Mouse (Mus musculus) MEL (cell line): Measurements from ENCODE around the gene Adcy1. TPM values are rescaled to one million over a fixed set of nuclear protein-coding genes. Genes with fewer than 3 reads are reported as not detected.
"Not testable (repeated sequence)": the region's sequence is repeated elsewhere in the genome, so short reads cannot be mapped to it uniquely, and the experiment has no call there.

Source experiments
- DNase-seq: peaks from one replicate; pipeline ENCODE4 v3.0.0; 2011; ENCODE audit warnings: low read depth, low spot score
- H3K27ac ChIP-seq: 2 replicates; pipeline ENCODE4 v1.5.1; 2012; ENCODE audit warnings: low read depth, mild to moderate bottlenecking, control low read depth, low read length, moderate library complexity; ENCODE audit not compliant: control insufficient read depth
- H3K27me3 ChIP-seq, 2 experiments: fragments of 150-350 bp in 1 of 2; sonication (generic) in 1 of 2; 2 replicates each; pipeline ENCODE4 v1.6.1; 2012; ENCODE audit warnings: low read length in 2 of 2, mild to moderate bottlenecking in 2 of 2, improper control_type of control experiment in 1 of 2, moderate library complexity in 1 of 2; ENCODE audit not compliant: insufficient read depth in 2 of 2, control insufficient read depth in 1 of 2
- H3K36me3 ChIP-seq, 2 experiments: 2 replicates each; pipeline ENCODE4 v1.6.1; 2012 to 2014; ENCODE audit warnings: low read length in 2 of 2, improper control_type of control experiment in 1 of 2, inconsistent platforms in 1 of 2, mild to moderate bottlenecking in 1 of 2; ENCODE audit not compliant: insufficient read depth in 2 of 2, control insufficient read depth in 1 of 2
- H3K4me1 ChIP-seq, 2 experiments: fragments of 150-350 bp in 1 of 2; sonication (generic) in 1 of 2; 2 replicates each; pipeline ENCODE4 v1.6.1; 2012; ENCODE audit warnings: low read length in 2 of 2, improper control_type of control experiment in 1 of 2, mild to moderate bottlenecking in 1 of 2; ENCODE audit not compliant: insufficient read depth in 2 of 2, control insufficient read depth in 1 of 2
- H3K4me3 ChIP-seq, 2 experiments: fragments of 150-350 bp in 1 of 2; sonication (generic) in 1 of 2; 2 replicates each; pipeline ENCODE4 v1.5.1; 2012; ENCODE audit warnings: low read depth in 2 of 2, low read length in 2 of 2, mild to moderate bottlenecking in 2 of 2, moderate library complexity in 2 of 2, control low read depth in 1 of 2, improper control_type of control experiment in 1 of 2; ENCODE audit not compliant: control insufficient read depth in 1 of 2, insufficient read depth in 1 of 2
- H3K79me2 ChIP-seq: 2 replicates; pipeline ENCODE4 v1.6.1; 2012; ENCODE audit warnings: mild to moderate bottlenecking, low read length, moderate library complexity; ENCODE audit not compliant: control insufficient read depth, poor library complexity, insufficient read depth
- H3K9ac ChIP-seq: 2 replicates; pipeline ENCODE4 v1.6.1; 2012; ENCODE audit warnings: low read depth, mild to moderate bottlenecking, control low read depth, low read length, moderate library complexity; ENCODE audit not compliant: control insufficient read depth, poor library complexity, severe bottlenecking
- H3K9me3 ChIP-seq: fragments of 150-350 bp; sonication (generic); replicated peaks from 2 replicates; pipeline ENCODE4 v1.6.1; 2012; ENCODE audit warnings: mild to moderate bottlenecking, low read length, improper control_type of control experiment, moderate library complexity; ENCODE audit not compliant: insufficient read depth
- CTCF ChIP-seq, 3 experiments: IDR thresholded peaks in 2 of 3; conservative IDR thresholded peaks in 1 of 3; 2 replicates each; pipeline ENCODE4 v1.5.1; 2011 to 2012; ENCODE audit warnings: low read length in 3 of 3, low read depth in 2 of 3, mild to moderate bottlenecking in 2 of 3, improper control_type of control experiment in 1 of 3, inconsistent platforms in 1 of 3, mixed read lengths in 1 of 3, moderate library complexity in 1 of 3; ENCODE audit not compliant: control insufficient read depth in 1 of 3, insufficient read depth in 1 of 3, poor library complexity in 1 of 3, severe bottlenecking in 1 of 3
- GATA1 ChIP-seq: IDR thresholded peaks from 2 replicates; pipeline ENCODE4 v1.6.1; 2011; ENCODE audit warnings: low read depth, low read length, improper control_type of control experiment
- MAX ChIP-seq: IDR thresholded peaks from 2 replicates; pipeline ENCODE4 v1.6.1; 2011; ENCODE audit warnings: low read length, improper control_type of control experiment
- MEF2A ChIP-seq: IDR thresholded peaks from 2 replicates; pipeline ENCODE4 v1.6.1; 2014; ENCODE audit warnings: low read depth, mild to moderate bottlenecking, inconsistent platforms, low read length, improper control_type of control experiment; ENCODE audit not compliant: poor library complexity, insufficient replicate concordance, severe bottlenecking; ENCODE audit errors: extremely low read depth
- MYB ChIP-seq: IDR thresholded peaks from 2 replicates; pipeline ENCODE4 v1.6.1; 2011; ENCODE audit warnings: mild to moderate bottlenecking, low read depth, low read length, improper control_type of control experiment
- POLR2AphosphoS2 ChIP-seq: IDR thresholded peaks from 2 replicates; pipeline ENCODE4 v1.6.1; 2011; ENCODE audit warnings: low read length, improper control_type of control experiment
- SMC3 ChIP-seq: IDR thresholded peaks from 2 replicates; pipeline ENCODE4 v1.6.1; 2011; ENCODE audit warnings: low read depth, low read length, improper control_type of control experiment
- TAL1 ChIP-seq: IDR thresholded peaks from 2 replicates; pipeline ENCODE4 v1.6.1; 2012; ENCODE audit warnings: mild to moderate bottlenecking, inconsistent platforms, low read length, moderate library complexity, mixed read lengths
- TBP ChIP-seq: IDR thresholded peaks from 2 replicates; pipeline ENCODE4 v1.8.0; 2011; ENCODE audit warnings: low read depth, low read length, improper control_type of control experiment
- USF2 ChIP-seq, 2 experiments: IDR thresholded peaks; 2 replicates each; pipeline ENCODE4 v1.6.1; 2011 to 2012; ENCODE audit warnings: improper control_type of control experiment in 2 of 2, low read length in 2 of 2, borderline replicate concordance in 1 of 2, inconsistent platforms in 1 of 2, low read depth in 1 of 2, mild to moderate bottlenecking in 1 of 2; ENCODE audit not compliant: insufficient read depth in 1 of 2
- ZC3H11A ChIP-seq: IDR thresholded peaks from 2 replicates; pipeline ENCODE4 v1.6.1; 2012; ENCODE audit warnings: low read depth, mild to moderate bottlenecking, inconsistent platforms, low read length, improper control_type of control experiment
- ZKSCAN1 ChIP-seq: IDR thresholded peaks from 2 replicates; pipeline ENCODE4 v1.6.1; 2012; ENCODE audit warnings: low read depth, mild to moderate bottlenecking, inconsistent platforms, low read length, improper control_type of control experiment, moderate library complexity
- polyA plus RNA-seq, 2 experiments: library from polyadenylated mRNA; stranded (reverse) in 1 of 2; unstranded in 1 of 2; fragments of >175 nt in 1 of 2; fragments of >200 nt in 1 of 2; gene quantifications; 2 replicates each; pipeline versions ENCODE4 v1.2.1 to v1.2.4; 2012; ENCODE audit warnings: low replicate concordance in 2 of 2, low read depth in 1 of 2; ENCODE audit not compliant: insufficient read length in 2 of 2, insufficient read depth in 1 of 2, missing spikeins in 1 of 2
- total RNA-seq: library from RNA; depleted of rRNA; stranded (reverse); fragments of 300-350 nt; gene quantifications from 2 replicates; pipeline ENCODE4 v1.2.3, GENCODE M21; 2012

Gene Adcy1
- total and polyA plus RNA-seq, 3 experiments, result under 0.01 TPM; not detected in 2

GRCm38 (mm10) chr11:7221826-7222225, 158.5 kb downstream of the Adcy1 start:
- DNase-seq, result peak; percentile 5

GRCm38 (mm10) chr11:7226200-7226599, 162.9 kb downstream of the Adcy1 start:
- no peaks in the 10 kb centered on the region for H3K27me3 ChIP-seq
- no peak for TF ChIP-seq ZKSCAN1
- TF ChIP-seq USF2 (IDR thresholded peaks at IDR 0.05; ENCODE audit: borderline replicate concordance in 1 of 2, insufficient read depth in 1 of 2, low read depth in 1 of 2, low read length in 2 of 2), result no peak
- TF ChIP-seq, all 39 proteins: peak for 0
- no peak for DNase-seq
- H3K4me1 ChIP-seq, result no peaks in the 10 kb centered on the region
- no peaks in the 10 kb centered on the region for H3K36me3 ChIP-seq
- no peak overlapping the region for H3K9ac ChIP-seq
- H3K79me2 ChIP-seq, result no peaks in the 10 kb centered on the region
- no peaks in the 10 kb centered on the region for H3K9me3 ChIP-seq
- H3K4me3 ChIP-seq, result no peak overlapping the region
- no peak overlapping the region for H3K27ac ChIP-seq

More at GRCm38 (mm10) chr11:7221826-7222225, 158.5 kb downstream of the Adcy1 start:
- not testable (repeated sequence) for H3K9me3 ChIP-seq, H3K36me3 ChIP-seq, H3K79me2 ChIP-seq, H3K27ac ChIP-seq, H3K9ac ChIP-seq, H3K27me3 ChIP-seq, H3K4me1 ChIP-seq, H3K4me3 ChIP-seq
- peak in 2 of 3 experiments; percentile 15 to 27; a peak in 4 of 6 replicates for TF ChIP-seq CTCF (IDR thresholded peaks at IDR 0.05 in 2 of 3, conservative IDR thresholded peaks at IDR 0.05 in 1 of 3; ENCODE audit: control insufficient read depth in 1 of 3, insufficient read depth in 1 of 3, low read depth in 2 of 3, low read length in 3 of 3, poor library complexity in 1 of 3, severe bottlenecking in 1 of 3)

GRCm38 (mm10) chr11:7226810-7227550, 163.7 kb downstream of the Adcy1 start:
- Histone ChIP-seq H3K9ac (no peak overlapping the region), H3K9me3 (no peaks in the 10 kb centered on the region), H3K4me1 (no peaks in the 10 kb centered on the region), H3K27me3 (no peaks in the 10 kb centered on the region), H3K79me2 (no peaks in the 10 kb centered on the region), H3K36me3 (no peaks in the 10 kb centered on the region), H3K27ac (no peak overlapping the region), H3K4me3 (no peak overlapping the region)
- TF ChIP-seq MAX (no peak), TBP (no peak), USF2 (IDR thresholded peaks at IDR 0.05; ENCODE audit: borderline replicate concordance in 1 of 2, insufficient read depth in 1 of 2, low read depth in 1 of 2, low read length in 2 of 2) (no peak), TAL1 (no peak), CTCF (IDR thresholded peaks at IDR 0.05 in 2 of 3, conservative IDR thresholded peaks at IDR 0.05 in 1 of 3; ENCODE audit: control insufficient read depth in 1 of 3, insufficient read depth in 1 of 3, low read depth in 2 of 3, low read length in 3 of 3, poor library complexity in 1 of 3, severe bottlenecking in 1 of 3) (no peak), ZC3H11A (no peak), SMC3 (no peak), POLR2AphosphoS2 (no peak), GATA1 (no peak), MYB (no peak), MEF2A (no peak)
- DNase-seq, result no peak
